Mouse (Mus musculus) large intestine, adult 2 months (tissue): ENCODE results near the gene Frmd4a. TPM values are rescaled to one million over a fixed set of nuclear protein-coding genes. Genes with fewer than 3 reads are reported as not detected.

Experiments
- DNase-seq: peaks from one replicate; pipeline ENCODE4 v3.0.0-alpha.2; 2012; ENCODE audit warnings: low read depth, low spot score
- WGBS: fragments of 180-500 bp; shearing (Covaris S2); methylation state at CpG from one replicate; pipeline ENCODE4 v1.1.7; 2018; 5-methylcytosine and 5-hydroxymethylcytosine counted together
- polyA plus RNA-seq: library from polyadenylated mRNA; depleted of rRNA; stranded (reverse); fragments of >200 nt; gene quantifications from 2 replicates; pipeline ENCODE4 v1.2.3, GENCODE M21; 2012

The Frmd4a gene
- polyA plus RNA-seq, 1 experiment, result 2.6 TPM

GRCm38 (mm10) chr2:4499257-4499656 is 481.7 kb downstream of the Frmd4a start:
- peak; percentile 57 for DNase-seq
- 2% methylated on average over 1 of the region's 1 CpGs for WGBS

- 92% methylated on average over 9 of the region's 9 CpGs for WGBS
- DNase-seq, result no peak
These were observed 482.4 kb downstream of the Frmd4a start for GRCm38 (mm10) chr2:4499916-4500315.

GRCm38 (mm10) chr2:4501257-4502027 is 483.9 kb downstream of the Frmd4a start:
- no peak for DNase-seq
- whole genome bisulfite sequencing, result 64% methylated on average over 15 of the region's 15 CpGs

GRCm38 (mm10) chr2:4504413-4504812 is 486.9 kb downstream of the Frmd4a start:
- 71% methylated on average over 10 of the region's 10 CpGs for WGBS
- no peak for DNase-seq

- WGBS, result 84% methylated on average over 4 of the region's 4 CpGs
- DNase-seq, result no peak
These were observed 488.2 kb downstream of the Frmd4a start for GRCm38 (mm10) chr2:4505695-4506094.

GRCm38 (mm10) chr2:4506659-4507058 is 489.1 kb downstream of the Frmd4a start:
- no peak for DNase-seq
- WGBS, result 91% methylated on average over 9 of the region's 9 CpGs

GRCm38 (mm10) chr2:4507887-4508615 is 490.5 kb downstream of the Frmd4a start:
- DNase-seq, result no peak

GRCm38 (mm10) chr2:4508959-4509615 is 491.6 kb downstream of the Frmd4a start:
- DNase-seq, result no peak
- WGBS, result 47% methylated on average over 10 of the region's 10 CpGs

More at GRCm38 (mm10) chr2:4507887-4508615, 490.5 kb downstream of the Frmd4a start:
- WGBS, result 93% methylated on average over 13 of the region's 13 CpGs

GRCm38 (mm10) chr2:4509739-4510138 is 492.2 kb downstream of the Frmd4a start:
- 29% methylated on average over 5 of the region's 5 CpGs for WGBS
- DNase-seq, result no peak

- 34% methylated on average over 11 of the region's 11 CpGs for WGBS
- no peak for DNase-seq
These were observed 492.9 kb downstream of the Frmd4a start for GRCm38 (mm10) chr2:4510208-4511079.

- WGBS, result 96% methylated on average over 2 of the region's 2 CpGs
These were observed 493.5 kb downstream of the Frmd4a start for GRCm38 (mm10) chr2:4511080-4511386.

GRCm38 (mm10) chr2:4512607-4513006 is 495.1 kb downstream of the Frmd4a start:
- no peak for DNase-seq

More at GRCm38 (mm10) chr2:4511080-4511386, 493.5 kb downstream of the Frmd4a start:
- DNase-seq, result no peak

GRCm38 (mm10) chr2:4515910-4516309 is 498.4 kb downstream of the Frmd4a start:
- 83% methylated on average over 3 of the region's 3 CpGs for WGBS
- no peak for DNase-seq

More at GRCm38 (mm10) chr2:4512607-4513006, 495.1 kb downstream of the Frmd4a start:
- WGBS, result 30% methylated on average over 14 of the region's 14 CpGs

GRCm38 (mm10) chr2:4516819-4517552 is 499.5 kb downstream of the Frmd4a start:
- no peak for DNase-seq
- 32% methylated on average over 7 of the region's 7 CpGs for WGBS

- no peak for DNase-seq
- 16% methylated on average over 7 of the region's 7 CpGs for WGBS
These were observed 500.1 kb downstream of the Frmd4a start for GRCm38 (mm10) chr2:4517553-4518125.

- no peak for DNase-seq
These were observed 501.0 kb downstream of the Frmd4a start for GRCm38 (mm10) chr2:4518549-4518948.

GRCm38 (mm10) chr2:4522769-4523487 is 505.4 kb downstream of the Frmd4a start:
- no peak for DNase-seq
- 93% methylated on average over 1 of the region's 1 CpGs for WGBS

- 97% methylated on average over 7 of the region's 7 CpGs for WGBS
- no peak for DNase-seq
These were observed 509.6 kb downstream of the Frmd4a start for GRCm38 (mm10) chr2:4527094-4527493.
